Mouse (Mus musculus): ENCODE data around the gene Evi2a.

GRCm38 (mm10) chr11:79519878-79520291, 10.5 kb downstream of the Evi2a start:
- TF ChIP-seq CTCF (IDR thresholded peaks at IDR 0.05; ENCODE audit: low read depth, low read length) (no peak), POLR2A (IDR thresholded peaks at IDR 0.05; ENCODE audit: extremely low read depth, insufficient read depth, low read length) (no peak)
